Mouse (Mus musculus): ENCODE results near the gene Cd200r2. TPM values are rescaled to one million over a fixed set of nuclear protein-coding genes. Genes with fewer than 3 reads are reported as not detected.
"Not testable (repeated sequence)": the region's sequence is repeated elsewhere in the genome, so short reads cannot be mapped to it uniquely, and the experiment has no call there.

Gene Cd200r2
- not detected in 2 replicates for polyA plus RNA-seq (2014; fragmentation: Nextera tagmentation; extraction: Ambion mirVana)

DNA sequence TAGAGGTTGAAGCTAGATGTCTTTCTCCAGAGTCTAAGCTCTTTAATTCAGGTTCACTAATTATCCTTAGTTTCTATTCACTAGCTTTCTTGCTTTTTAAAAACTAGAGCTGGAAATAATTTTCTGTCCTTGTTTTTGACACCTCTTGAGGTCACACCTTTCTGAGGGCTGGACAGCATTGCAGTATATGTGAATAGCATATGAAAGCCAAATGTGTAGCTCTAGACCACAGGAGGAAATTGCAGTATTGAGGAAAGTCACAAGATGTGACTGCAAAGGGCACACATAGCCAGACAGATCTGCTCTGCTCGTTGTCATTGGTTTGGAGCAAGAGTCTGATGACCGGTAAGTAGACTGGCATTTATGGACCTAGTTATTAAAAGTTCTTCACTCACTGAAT is at the start of gene Cd200r2:
Gene Cd200r2, plus strand, starts transcription at position 301 of the 400 bp plus-strand sequence.
- no peaks in the 10 kb centered on the region for H3K36me3 ChIP-seq (ENCODE audit: control insufficient read depth, insufficient read depth, low read length)
- no peaks in the 10 kb centered on the region for H3K27me3 ChIP-seq (replicated peaks; ENCODE audit: control insufficient read depth, insufficient read depth, low read length)
- H3K9ac ChIP-seq (ENCODE audit: low read depth, low read length): no peak within 1 kb of the TSS
- no peak within 1 kb of the TSS for H3K4me2 ChIP-seq
- no peak within 1 kb of the TSS for H3K27ac ChIP-seq (ENCODE audit: low read depth, low read length)
- H3K4me3 ChIP-seq (ENCODE audit: low read depth, low read length): no peak within 1 kb of the TSS
- no peaks in the 10 kb centered on the region for H3K9me3 ChIP-seq (ENCODE audit: control insufficient read depth, low read length)
- 82% methylated on average over 2 of the region's 2 CpGs for WGBS
- ATAC-seq (replicated peaks; ENCODE audit: low FRiP score) (no peak), DNase-seq (ENCODE audit: low spot score) (no peak)
- H3K4me1 ChIP-seq (replicated peaks; ENCODE audit: control insufficient read depth, insufficient read depth, low read length): no peaks in the 10 kb centered on the region

GRCm38 (mm10) chr16:44818010-44818409 is 48.9 kb upstream of the Cd200r2 start:
- no peak overlapping the region for H3K4me3 ChIP-seq (ENCODE audit: low read depth, low read length)
- H3K9ac ChIP-seq (ENCODE audit: low read depth, low read length): no peak overlapping the region
- H3K4me1 ChIP-seq (replicated peaks; ENCODE audit: control insufficient read depth, insufficient read depth, low read length): no peaks in the 10 kb centered on the region
- H3K4me2 ChIP-seq: no peak overlapping the region
- no peaks in the 10 kb centered on the region for H3K9me3 ChIP-seq (ENCODE audit: control insufficient read depth, low read length)
- ATAC-seq (replicated peaks; ENCODE audit: low FRiP score) (no peak), DNase-seq (ENCODE audit: low spot score) (no peak)
- H3K36me3 ChIP-seq (ENCODE audit: control insufficient read depth, insufficient read depth, low read length): no peaks in the 10 kb centered on the region
- 35% methylated on average over 1 of the region's 1 CpGs for whole genome bisulfite sequencing
- no peaks in the 10 kb centered on the region for H3K27me3 ChIP-seq (replicated peaks; ENCODE audit: control insufficient read depth, insufficient read depth, low read length)
- no peak overlapping the region for H3K27ac ChIP-seq (ENCODE audit: low read depth, low read length)

DNA sequence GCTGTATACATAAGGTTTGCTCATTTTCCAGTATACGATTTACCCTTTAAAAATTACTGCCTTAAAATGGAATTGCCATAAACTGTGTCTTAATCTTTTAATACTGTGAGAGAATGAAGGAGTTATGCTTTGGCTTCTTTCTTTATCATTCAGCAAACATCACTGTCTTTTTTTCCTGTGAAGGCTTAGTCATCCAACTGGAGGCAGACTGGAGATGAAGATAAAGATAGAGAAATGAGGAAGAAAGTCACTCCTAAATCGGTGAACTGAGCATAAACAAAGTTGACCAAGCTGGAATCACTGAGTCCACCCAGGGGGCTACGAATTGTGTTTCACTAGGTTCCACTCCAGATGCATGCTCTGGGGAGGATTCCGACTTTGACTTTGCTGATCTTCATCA is 46.4 kb upstream of the Cd200r2 start:
- Histone ChIP-seq H3K36me3 (ENCODE audit: control insufficient read depth, insufficient read depth, low read length) (no peaks in the 10 kb centered on the region), H3K27ac (ENCODE audit: low read depth, low read length) (no peak overlapping the region), H3K4me2 (no peak overlapping the region), H3K9ac (ENCODE audit: low read depth, low read length) (no peak overlapping the region), H3K4me1 (replicated peaks; ENCODE audit: control insufficient read depth, insufficient read depth, low read length) (no peaks in the 10 kb centered on the region), H3K4me3 (ENCODE audit: low read depth, low read length) (no peak overlapping the region), H3K9me3 (ENCODE audit: control insufficient read depth, low read length) (no peaks in the 10 kb centered on the region), H3K27me3 (replicated peaks; ENCODE audit: control insufficient read depth, insufficient read depth, low read length) (no peaks in the 10 kb centered on the region)
- no peak for ATAC-seq (replicated peaks; ENCODE audit: low FRiP score)
- WGBS: 56% methylated on average over 4 of the region's 4 CpGs
- no peak for DNase-seq (ENCODE audit: low spot score)

DNA sequence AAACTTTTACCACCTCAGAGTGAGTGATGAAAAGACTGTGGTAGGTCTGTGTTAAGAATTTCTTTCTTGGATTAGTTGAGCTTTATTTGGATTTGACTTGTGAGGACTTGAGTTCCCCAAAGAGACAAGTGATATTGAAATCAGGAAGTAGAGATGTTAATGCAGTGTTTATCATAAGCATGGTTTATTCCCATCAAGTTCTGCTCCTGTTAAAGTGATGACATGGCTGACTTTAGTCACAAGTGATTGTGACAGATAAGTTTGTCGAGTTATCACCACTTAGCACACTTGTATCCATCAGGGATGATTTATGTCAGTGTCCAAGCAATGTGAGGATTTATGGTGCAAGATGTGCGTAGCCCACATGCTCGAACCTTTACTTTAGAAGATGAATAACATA is 34.6 kb upstream of the Cd200r2 start:
- ATAC-seq (replicated peaks; ENCODE audit: low FRiP score): no peak
- Histone ChIP-seq H3K4me3 (ENCODE audit: low read depth, low read length) (no peak overlapping the region), H3K27ac (ENCODE audit: low read depth, low read length) (no peak overlapping the region), H3K9me3 (ENCODE audit: control insufficient read depth, low read length) (no peaks in the 10 kb centered on the region), H3K4me1 (replicated peaks; ENCODE audit: control insufficient read depth, insufficient read depth, low read length) (no peaks in the 10 kb centered on the region), H3K36me3 (ENCODE audit: control insufficient read depth, insufficient read depth, low read length) (no peaks in the 10 kb centered on the region), H3K27me3 (replicated peaks; ENCODE audit: control insufficient read depth, insufficient read depth, low read length) (no peaks in the 10 kb centered on the region), H3K4me2 (no peak overlapping the region), H3K9ac (ENCODE audit: low read depth, low read length) (no peak overlapping the region)
- no peak for DNase-seq (ENCODE audit: low spot score)
- 57% methylated on average over 3 of the region's 3 CpGs for WGBS

DNA sequence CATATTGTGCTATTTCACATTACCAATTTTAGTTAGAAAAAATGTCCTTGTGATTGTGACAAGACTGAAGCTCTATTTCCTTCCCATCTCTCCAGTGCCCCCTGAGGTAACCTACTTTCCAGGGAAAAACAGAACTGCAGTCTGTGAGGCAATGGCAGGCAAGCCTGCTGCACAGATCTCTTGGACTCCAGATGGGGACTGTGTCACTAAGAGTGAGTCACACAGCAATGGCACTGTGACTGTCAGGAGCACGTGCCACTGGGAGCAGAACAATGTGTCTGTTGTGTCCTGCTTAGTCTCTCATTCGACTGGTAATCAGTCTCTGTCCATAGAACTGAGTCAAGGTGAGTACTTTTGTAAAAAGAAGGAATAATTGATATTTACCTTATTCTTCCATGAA is 33.7 kb upstream of the Cd200r2 start:
- not testable (repeated sequence) for H3K4me3 ChIP-seq (ENCODE audit: low read depth, low read length); H3K27me3 ChIP-seq (replicated peaks; ENCODE audit: control insufficient read depth, insufficient read depth, low read length); H3K36me3 ChIP-seq (ENCODE audit: control insufficient read depth, insufficient read depth, low read length); DNase-seq (ENCODE audit: low spot score); H3K9ac ChIP-seq (ENCODE audit: low read depth, low read length); ATAC-seq (replicated peaks; ENCODE audit: low FRiP score); H3K9me3 ChIP-seq (ENCODE audit: control insufficient read depth, low read length); H3K27ac ChIP-seq (ENCODE audit: low read depth, low read length); H3K4me2 ChIP-seq; H3K4me1 ChIP-seq (replicated peaks; ENCODE audit: control insufficient read depth, insufficient read depth, low read length)
- WGBS: 51% methylated on average over 2 of the region's 2 CpGs

DNA sequence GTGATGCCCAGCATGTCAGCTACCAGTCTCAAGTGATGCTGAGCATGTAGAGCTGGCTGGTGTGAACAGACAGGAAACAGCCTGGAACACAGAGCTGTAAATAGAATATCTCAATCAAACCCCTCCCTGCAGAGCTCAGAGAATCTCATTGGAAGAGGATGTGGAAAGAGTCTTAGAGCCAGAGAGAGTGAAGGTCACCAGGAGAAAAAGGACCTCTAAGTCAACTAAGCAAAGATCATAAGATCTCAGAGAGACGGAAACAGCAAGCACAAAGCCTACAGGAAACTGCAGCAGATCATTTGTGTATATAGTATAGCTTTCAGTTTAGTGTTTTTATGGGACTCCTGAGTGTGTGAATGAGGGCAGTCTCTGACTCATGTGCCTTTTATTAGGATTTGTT is 8.3 kb downstream of the Cd200r2 start:
- WGBS: 64% methylated on average over 1 of the region's 1 CpGs
- no peaks in the 10 kb centered on the region for H3K9me3 ChIP-seq (ENCODE audit: control insufficient read depth, low read length)
- no peak for DNase-seq (ENCODE audit: low spot score)
- H3K36me3 ChIP-seq (ENCODE audit: control insufficient read depth, insufficient read depth, low read length): no peaks in the 10 kb centered on the region
- no peak overlapping the region for H3K27ac ChIP-seq (ENCODE audit: low read depth, low read length)
- H3K4me2 ChIP-seq: no peak overlapping the region
- no peaks in the 10 kb centered on the region for H3K4me1 ChIP-seq (replicated peaks; ENCODE audit: control insufficient read depth, insufficient read depth, low read length)
- H3K4me3 ChIP-seq (ENCODE audit: low read depth, low read length): no peak overlapping the region
- H3K9ac ChIP-seq (ENCODE audit: low read depth, low read length): no peak overlapping the region
- H3K27me3 ChIP-seq (replicated peaks; ENCODE audit: control insufficient read depth, insufficient read depth, low read length): no peaks in the 10 kb centered on the region
- no peak for ATAC-seq (replicated peaks; ENCODE audit: low FRiP score)

DNA sequence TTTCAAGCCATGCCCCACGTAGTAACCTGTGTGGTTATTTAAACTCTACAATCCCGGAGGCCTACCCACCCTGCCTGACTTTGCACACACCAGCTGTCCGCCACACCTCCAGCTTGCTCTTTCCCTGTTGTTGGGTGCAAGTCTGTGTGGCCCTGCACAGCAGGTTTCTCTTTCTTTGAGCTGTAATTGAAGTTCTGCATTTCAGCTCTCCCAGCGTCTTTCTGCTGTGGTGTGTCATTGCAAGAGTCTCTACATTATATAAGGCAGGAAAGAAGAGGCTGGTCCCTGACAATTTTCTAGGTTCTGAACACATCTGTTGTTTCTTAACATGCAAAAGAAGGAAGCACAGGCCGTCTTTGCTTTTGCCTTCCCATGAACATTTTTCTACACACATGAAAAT is 9.7 kb downstream of the Cd200r2 start:
- DNase-seq (ENCODE audit: low spot score) (no peak), ATAC-seq (replicated peaks; ENCODE audit: low FRiP score) (no peak)
- no peaks in the 10 kb centered on the region for H3K4me1 ChIP-seq (replicated peaks; ENCODE audit: control insufficient read depth, insufficient read depth, low read length)
- no peak overlapping the region for H3K27ac ChIP-seq (ENCODE audit: low read depth, low read length)
- H3K4me2 ChIP-seq: no peak overlapping the region
- no peak overlapping the region for H3K4me3 ChIP-seq (ENCODE audit: low read depth, low read length)
- H3K9me3 ChIP-seq (ENCODE audit: control insufficient read depth, low read length): no peaks in the 10 kb centered on the region
- H3K9ac ChIP-seq (ENCODE audit: low read depth, low read length): no peak overlapping the region
- H3K36me3 ChIP-seq (ENCODE audit: control insufficient read depth, insufficient read depth, low read length): no peaks in the 10 kb centered on the region
- WGBS: 67% methylated on average over 5 of the region's 5 CpGs
- H3K27me3 ChIP-seq (replicated peaks; ENCODE audit: control insufficient read depth, insufficient read depth, low read length): no peaks in the 10 kb centered on the region

- H3K4me3 ChIP-seq (ENCODE audit: low read depth, low read length): no peak overlapping the region
- no peak overlapping the region for H3K27ac ChIP-seq (ENCODE audit: low read depth, low read length)
- H3K27me3 ChIP-seq (replicated peaks; ENCODE audit: control insufficient read depth, insufficient read depth, low read length): no peaks in the 10 kb centered on the region
- H3K4me2 ChIP-seq: no peak overlapping the region
- ATAC-seq (replicated peaks; ENCODE audit: low FRiP score) (no peak), DNase-seq (ENCODE audit: low spot score) (no peak)
- WGBS: 61% methylated on average over 6 of the region's 6 CpGs
- no peaks in the 10 kb centered on the region for H3K4me1 ChIP-seq (replicated peaks; ENCODE audit: control insufficient read depth, insufficient read depth, low read length)
- H3K36me3 ChIP-seq (ENCODE audit: control insufficient read depth, insufficient read depth, low read length): no peaks in the 10 kb centered on the region
- H3K9ac ChIP-seq (ENCODE audit: low read depth, low read length): no peak overlapping the region
- H3K9me3 ChIP-seq (ENCODE audit: control insufficient read depth, low read length): no peaks in the 10 kb centered on the region
Measured at GRCm38 (mm10) chr16:44877595-44877994, 10.7 kb downstream of the Cd200r2 start.

- Histone ChIP-seq H3K9me3 (ENCODE audit: control insufficient read depth, low read length) (no peaks in the 10 kb centered on the region), H3K27ac (ENCODE audit: low read depth, low read length) (no peak overlapping the region), H3K36me3 (ENCODE audit: control insufficient read depth, insufficient read depth, low read length) (no peaks in the 10 kb centered on the region), H3K9ac (ENCODE audit: low read depth, low read length) (no peak overlapping the region), H3K4me2 (no peak overlapping the region), H3K4me1 (replicated peaks; ENCODE audit: control insufficient read depth, insufficient read depth, low read length) (no peaks in the 10 kb centered on the region), H3K4me3 (ENCODE audit: low read depth, low read length) (no peak overlapping the region), H3K27me3 (replicated peaks; ENCODE audit: control insufficient read depth, insufficient read depth, low read length) (no peaks in the 10 kb centered on the region)
- no peak for ATAC-seq (replicated peaks; ENCODE audit: low FRiP score)
- WGBS: 63% methylated on average over 1 of the region's 1 CpGs
- DNase-seq (ENCODE audit: low spot score): no peak
Measured at GRCm38 (mm10) chr16:44890814-44891213, 23.9 kb downstream of the Cd200r2 start.

Data from liver, embryonic 11.5 days (tissue).